Mouse (Mus musculus) thymus, postnatal 36 days (tissue): ENCODE measurements at regions not wholly inside any gene's neighbourhood (a gene's known extent, or its start where the extent isn't known, plus 50 kb on each side); places are given as distances from the start of the nearest gene placed in this dataset.

Source experiments
- DNase-seq, 2 experiments: peaks; one replicate each; pipeline ENCODE4 v3.0.0; 2022; ENCODE audit warnings: mixed read lengths in 2 of 2

DNA sequence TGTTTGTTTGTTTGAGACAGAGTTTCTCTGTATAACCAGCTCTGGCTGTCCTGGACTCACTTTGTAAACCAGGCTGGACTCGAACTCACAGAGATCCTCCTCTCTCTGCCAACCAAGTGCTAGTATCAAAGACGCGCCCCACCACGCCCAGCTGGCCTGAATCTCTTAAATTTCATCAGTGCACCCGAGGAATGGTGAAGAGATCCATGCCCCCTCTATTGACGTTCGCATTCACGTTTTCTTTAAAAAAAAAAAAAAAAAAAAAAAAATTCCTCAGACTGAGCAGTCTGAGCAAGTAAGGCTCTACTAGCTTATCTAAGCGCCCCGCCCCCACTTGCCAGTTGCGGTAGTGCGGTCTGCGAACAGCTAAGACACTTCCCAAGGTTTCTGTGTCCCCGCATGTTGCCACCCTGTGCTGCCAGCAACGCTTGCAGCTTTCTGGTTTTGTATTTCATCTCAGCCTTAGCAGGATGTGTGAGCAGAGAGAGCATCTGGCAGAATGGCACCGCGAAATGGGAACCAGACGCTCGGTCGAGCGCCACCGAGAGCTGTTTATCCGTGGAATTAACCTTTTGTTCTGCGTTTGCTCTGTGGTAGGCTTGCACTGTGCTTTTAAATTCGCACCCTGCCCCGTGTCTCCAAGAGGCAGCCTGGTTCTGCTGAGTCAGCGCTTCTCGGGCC is 225.1 kb upstream of the Hes1 start:
- peak; percentile 63 to 71 for DNase-seq

DNA sequence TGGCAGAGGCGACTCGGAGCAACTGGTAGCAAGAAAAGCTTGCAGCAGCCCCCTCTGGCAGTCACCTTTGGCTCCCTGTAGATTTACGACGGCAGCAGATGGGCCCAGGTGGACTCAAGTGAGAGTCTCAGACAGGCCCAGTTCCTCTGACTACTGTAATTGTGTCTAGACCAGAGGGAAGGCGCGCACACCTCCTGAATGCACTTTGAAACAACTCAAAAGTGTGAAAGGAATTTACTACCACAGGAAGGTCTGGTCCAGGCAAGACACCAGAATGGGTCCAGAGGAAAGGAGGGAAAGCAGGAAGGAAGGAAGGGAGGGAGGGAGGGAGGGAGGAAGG is 224.6 kb upstream of the Hes1 start:
- DNase-seq = no peak

DNA sequence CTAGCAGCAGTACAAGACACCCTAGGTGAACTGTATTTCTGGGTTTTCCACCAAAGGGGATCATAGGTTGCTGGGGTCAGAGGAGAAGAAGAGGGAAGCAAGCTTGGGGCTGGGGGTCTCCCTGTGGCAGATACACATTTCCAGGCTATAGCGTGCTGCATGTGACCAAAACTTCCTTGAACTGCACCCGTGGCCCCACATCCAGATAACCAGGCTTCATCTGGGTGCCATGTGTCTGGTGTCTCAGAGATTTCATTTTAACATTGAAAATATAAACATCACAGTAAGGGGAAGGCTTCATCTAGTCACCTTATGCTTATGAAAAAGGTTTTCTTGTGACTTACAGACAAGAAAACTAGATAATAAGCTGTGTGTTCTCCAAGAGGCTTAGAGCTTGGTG is 223.8 kb upstream of the Hes1 start:
- DNase-seq = no peak

DNA sequence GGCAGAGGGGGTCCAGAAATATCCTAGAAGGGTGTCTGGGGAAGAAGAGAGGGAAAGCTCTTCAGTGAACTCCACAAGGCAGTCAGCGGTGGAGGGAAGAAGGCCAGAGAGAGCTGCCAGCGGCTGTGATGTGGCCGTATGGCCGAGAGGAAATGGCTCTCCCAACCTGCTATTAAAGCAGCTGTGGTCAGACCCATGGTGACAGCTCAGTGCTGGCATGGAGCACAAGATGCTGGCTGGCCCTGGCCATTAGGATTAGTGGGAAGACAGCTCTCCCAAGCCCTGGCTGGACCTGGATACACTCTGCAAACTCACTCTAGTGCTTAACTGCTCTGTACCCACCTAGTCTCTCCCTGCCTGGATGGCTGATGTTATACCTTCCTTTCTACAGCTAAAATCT is 223.1 kb upstream of the Hes1 start:
- no peak for DNase-seq

DNA sequence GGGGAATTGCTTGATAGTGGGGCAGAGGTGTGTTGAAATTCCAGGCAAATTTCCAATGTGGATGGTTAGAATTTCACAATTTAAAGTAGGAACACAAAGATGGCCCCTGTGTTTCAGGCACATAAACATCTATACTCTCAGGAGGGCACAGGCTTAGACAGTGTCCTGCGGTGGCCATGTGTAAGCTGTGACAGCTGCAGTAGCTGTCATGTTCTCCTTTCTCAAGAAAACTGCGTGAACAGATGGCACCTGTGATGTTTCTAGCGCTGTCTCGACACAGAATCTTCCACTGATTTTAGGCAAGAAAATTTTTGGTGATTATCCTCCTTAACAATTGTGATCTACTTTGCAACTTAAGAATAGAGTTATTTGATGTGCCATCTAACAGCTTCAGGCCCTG is 222.1 kb upstream of the Hes1 start:
- DNase-seq = no peak

DNA sequence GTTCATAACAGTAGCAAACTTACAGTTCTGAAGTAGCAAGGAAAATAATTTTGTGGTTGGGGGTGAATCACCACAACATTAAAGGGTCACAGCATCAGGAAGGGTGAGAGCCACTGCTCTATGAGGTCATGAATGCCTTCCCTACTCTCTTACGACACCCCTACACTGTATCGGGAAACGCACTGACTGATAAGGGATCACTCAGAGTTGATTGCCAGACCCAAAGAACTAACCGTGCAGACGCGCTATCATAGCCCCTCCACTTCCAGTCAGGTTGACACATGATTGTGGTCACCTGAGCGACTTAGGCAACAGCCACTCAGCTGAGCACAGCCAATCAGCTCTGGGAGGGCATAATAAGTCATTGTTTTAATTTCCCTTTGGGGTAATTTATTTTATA is 220.7 kb upstream of the Hes1 start:
- no peak for DNase-seq

DNA sequence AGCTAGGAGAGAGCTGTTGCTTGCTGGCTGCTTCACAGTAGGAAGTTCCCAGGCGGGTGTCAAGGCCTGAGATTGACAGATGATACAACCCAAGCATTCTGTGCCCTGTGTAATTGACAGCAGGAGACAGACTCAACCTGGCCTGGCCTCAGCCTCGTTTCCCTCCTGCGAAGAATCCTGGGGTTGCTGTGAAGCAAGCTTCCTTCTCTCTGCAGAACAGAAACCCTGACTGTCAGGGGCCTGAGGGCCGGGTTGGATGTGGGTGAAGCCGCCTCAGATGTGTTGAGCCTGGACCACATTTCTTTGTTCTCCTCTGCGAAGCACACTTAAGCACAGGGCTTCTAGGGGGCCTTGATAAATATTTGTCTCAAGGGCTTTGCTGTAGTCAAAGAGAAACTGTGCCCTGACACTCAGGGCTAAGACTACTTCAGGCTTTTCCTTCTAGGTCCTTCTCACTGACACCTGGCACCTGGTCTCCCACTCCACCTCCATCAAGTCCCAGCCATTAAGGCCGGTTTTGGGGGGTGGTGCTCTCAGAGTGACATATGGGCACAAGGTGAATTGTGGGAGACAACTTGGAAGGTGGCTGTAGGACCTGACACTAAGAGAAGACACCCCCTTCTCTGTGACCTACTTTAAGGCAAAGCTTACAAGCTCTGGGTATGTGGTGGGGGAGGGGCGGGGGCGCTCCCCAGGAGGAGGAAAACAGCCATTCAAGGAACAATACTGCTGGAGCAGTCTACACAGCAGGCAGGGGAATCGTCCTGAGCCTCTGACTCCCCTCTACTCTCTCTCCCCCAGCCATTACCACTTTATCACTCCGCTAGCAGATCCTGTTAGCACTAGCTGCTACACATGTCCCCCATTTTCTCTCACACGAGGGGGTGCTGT is 219.2 kb upstream of the Hes1 start:
- peak; percentile 59 to 72 for DNase-seq

DNA sequence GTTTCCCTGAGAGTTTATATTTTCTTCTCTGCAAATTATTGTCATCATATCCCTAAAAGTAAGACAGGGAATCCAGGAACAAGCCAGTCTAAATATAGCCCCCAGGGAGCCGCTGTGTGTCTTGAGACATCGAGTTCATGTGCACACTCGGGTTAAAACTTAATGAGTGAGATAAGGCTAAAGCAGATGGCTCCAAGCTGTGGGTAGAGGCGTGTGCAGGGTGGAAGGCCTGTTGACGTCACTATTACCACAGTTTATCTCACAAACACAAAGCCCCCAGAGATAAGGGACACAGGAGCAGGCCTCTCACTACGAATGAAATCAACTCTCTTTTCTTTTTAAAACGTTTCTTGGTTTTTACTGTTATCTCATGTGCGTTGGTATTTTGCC is 218.6 kb upstream of the Hes1 start:
- DNase-seq = no peak

DNA sequence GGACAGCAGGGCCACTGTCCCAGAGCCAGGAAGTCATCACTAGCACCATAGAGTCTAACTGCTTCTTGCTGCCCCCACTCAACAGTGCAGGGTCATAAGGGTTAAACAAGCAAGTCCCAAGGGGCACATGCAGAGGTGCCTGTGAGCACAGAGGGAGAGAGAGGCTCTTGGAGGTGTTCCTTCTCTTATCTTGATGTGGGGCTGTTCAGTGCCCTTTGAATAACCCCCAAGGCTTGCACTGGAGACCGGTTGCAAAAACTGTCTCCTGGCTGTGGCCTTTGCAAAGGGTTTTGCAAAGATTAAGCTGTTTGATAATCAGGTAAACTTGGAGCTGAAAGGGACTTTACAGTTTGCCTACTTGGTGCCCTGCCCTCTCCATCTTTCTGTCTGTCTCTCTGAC is 217.1 kb upstream of the Hes1 start:
- no peak for DNase-seq

DNA sequence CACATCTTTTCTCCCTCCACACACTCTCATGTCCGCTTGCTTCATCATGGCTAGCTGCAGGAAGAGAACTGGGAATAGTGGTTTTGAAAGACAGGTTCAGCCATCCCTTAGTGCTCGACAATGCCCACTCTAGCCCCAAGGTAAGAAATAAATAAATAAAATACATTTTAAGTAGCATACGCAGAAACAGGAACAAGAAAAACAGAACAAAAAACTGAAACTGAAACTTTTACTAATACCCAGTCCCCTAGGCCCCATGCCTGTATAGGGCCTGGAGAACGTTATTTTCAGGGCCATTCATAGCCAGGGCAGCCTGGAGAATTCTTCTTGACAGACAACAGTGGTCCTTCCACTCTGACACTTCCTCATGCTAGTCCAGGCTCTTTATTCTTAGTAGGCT is 216.4 kb upstream of the Hes1 start:
- no peak for DNase-seq

DNA sequence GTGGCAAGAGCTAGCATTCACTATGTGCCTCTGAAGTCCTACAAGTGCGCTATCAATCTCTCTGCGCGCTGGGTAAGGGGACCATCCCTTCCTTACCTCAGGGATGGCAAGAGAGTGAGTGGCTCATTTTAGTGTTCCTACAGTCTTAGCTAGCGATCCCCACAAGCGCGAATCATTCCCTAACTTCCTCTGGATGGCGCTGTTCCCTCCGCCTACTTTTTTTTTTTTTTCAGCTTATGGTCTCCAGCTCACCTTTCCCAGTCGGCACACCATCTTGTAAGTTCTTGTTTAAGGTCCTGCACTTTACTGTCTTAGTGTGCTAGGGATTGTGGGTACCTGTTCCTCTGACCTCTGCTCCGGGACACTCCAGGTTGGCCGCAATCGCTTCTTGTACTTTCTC is 215.7 kb upstream of the Hes1 start:
- DNase-seq = no peak

DNA sequence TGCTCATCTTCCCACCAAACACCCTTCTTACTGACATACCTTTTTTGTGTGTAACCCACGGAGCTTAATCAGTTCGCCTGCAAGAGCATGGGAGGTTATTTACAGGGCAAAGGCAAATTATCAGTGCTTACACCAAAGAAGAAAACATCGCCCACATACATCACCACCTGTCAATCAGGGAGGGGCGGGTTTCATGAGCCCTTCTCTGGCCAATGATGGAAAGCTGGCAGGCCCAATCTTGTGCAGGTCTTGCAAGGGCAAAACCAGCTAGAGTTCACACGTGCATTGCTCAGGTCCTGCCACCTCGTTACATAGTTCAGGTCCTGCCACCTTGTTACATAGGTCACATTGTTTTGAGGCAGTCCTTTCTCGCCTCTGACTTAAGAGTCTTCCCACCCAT is 214.7 kb upstream of the Hes1 start:
- no peak for DNase-seq

DNA sequence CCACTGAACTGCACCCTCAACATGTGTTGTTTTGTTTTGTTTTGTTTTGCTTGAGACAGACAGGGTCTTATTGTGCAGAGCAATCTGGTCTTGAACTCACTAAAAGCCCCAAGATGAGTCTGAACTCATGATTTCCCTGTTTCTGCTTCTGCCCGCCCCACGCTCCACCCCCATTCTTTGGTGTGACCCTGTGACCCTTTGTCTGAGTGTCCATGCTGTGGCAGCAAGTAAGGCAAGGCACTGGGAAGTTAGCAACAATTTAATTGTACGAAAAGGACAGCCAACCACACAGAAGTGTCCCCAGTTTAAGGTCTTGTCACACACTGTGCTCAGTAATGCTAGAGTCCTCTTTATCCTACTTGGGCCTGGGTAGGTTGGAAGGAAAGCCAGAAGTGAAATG is 213.6 kb upstream of the Hes1 start:
- DNase-seq = no peak

DNA sequence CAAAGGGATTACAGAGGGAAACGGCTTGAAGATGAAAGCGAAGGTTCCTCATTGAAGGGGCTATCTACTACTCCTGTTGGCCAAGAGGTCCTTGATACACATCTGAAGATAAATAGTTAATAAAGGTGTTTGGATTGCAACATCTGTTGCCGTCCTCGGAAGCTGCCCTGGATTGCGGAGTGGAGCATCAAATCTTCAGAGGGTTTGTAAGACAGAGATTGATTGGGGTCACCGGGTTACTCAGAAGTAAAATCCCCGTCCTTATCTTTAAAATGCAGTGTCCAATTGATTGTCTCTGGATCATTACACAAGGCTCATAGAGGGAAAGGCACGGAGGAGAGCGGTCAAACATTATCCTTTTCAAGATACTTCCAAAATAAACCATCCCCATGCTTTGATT is 212.4 kb upstream of the Hes1 start:
- no peak for DNase-seq

DNA sequence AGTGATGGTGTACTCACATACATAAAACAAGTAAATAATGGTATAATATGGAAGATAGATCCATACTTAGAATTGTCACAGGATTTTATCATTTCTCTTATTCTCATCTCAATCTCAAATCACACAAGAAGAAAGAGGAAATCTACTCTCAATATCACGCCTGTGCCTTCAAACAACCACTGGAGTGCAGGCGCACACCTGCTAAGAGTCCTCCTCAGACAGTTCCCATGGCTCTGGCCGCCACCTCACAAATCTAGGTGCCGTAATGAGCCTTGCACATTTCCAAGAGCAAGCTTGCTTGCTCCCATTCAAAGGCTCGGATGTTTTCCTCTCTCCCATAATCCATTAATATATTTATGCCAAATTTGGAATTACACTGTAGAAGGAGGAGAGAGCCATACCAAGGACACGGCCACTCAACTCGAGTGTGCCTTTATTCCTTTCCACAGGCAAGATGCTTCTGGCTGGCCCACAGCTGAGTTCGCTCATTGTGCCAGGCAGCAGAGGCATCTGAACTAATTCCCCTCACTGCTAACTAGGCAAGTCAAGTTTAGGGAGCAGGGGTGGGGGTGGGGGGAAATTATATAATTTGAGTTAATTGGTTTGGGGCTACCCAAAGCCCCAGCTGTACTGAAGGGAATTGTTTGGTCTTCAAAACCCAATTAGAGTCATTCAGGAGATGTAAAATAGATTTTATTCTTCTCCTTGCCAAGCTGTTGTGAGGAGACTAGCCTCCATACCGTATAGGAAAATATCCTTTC is 209.2 kb upstream of the Hes1 start:
- no peak for DNase-seq

DNA sequence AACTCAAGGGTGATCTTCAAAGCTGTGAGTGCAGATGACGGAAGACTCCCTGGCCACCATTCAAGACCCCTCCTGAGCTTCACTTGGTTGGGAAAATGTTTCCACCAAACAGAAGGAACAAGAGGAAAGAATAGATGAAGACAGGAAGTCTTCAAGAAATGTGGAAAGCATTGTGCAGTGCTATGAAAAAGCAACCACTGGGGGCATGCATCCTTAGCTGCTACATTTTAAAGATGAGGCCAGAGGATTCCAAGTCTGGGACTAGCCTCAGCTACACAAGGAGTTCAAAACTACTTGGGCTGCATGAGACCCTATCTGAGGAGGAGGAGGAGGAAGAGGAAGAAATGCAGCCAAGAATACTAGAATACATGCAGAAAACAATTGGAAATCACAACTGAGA is 207.6 kb upstream of the Hes1 start:
- DNase-seq = no peak

DNA sequence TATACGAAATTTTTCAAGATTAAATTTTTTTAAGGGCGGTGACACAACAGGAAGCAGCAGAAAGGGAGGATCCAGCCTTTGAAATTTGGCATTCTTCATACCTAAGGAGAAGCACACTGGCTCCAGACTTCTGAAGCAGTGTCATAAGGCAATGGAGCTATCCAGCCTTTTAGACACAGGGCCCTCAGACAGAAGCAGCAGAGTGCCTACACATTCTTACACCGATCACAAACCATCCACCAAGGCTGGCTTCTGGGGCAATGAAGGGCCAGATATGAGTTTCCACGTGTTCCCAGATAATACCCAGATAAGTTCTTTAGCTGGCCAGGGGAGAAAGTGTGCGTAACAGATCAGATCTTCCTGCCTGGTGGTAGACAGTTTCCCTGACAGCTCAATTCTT is 205.5 kb upstream of the Hes1 start:
- DNase-seq = no peak

DNA sequence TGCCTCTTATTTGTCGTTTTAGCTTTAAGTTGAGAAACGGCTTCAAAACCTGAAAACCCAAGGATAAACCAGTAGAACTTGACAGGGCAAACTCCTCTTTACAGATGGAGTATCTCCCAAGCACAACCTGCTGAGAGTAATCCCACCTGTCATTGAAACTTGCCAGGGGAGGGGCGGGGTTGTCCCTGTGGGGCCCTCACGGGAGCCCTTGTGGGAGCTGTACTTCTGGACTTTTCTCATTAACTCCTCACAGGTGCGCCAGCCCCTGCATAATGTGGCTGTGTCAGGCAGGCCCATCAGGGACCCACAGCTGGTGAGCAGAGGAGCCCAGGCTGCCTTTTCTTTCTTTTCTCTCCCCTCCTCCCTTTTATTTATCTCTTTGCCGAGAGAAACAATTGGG is 203.9 kb upstream of the Hes1 start:
- no peak for DNase-seq

DNA sequence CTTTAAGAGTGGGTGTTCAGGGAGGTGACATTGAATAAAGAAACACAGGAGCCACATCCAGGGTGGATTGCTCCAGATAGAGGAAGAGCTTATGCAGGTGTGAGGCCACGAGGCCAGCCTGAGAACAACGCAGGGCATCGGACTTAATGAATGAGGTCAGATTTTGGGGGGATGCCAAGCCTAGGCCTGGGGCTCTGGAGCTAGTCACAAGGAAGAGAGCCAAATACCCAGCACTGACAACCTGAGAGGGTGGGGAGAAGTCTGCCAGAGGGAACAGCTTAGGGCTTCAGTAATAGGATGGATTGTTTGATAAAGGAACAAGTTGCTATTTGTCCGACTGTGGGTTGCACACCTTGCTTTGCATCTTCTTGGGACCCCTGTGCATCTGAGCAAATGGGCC is 203.1 kb upstream of the Hes1 start:
- DNase-seq = no peak

DNA sequence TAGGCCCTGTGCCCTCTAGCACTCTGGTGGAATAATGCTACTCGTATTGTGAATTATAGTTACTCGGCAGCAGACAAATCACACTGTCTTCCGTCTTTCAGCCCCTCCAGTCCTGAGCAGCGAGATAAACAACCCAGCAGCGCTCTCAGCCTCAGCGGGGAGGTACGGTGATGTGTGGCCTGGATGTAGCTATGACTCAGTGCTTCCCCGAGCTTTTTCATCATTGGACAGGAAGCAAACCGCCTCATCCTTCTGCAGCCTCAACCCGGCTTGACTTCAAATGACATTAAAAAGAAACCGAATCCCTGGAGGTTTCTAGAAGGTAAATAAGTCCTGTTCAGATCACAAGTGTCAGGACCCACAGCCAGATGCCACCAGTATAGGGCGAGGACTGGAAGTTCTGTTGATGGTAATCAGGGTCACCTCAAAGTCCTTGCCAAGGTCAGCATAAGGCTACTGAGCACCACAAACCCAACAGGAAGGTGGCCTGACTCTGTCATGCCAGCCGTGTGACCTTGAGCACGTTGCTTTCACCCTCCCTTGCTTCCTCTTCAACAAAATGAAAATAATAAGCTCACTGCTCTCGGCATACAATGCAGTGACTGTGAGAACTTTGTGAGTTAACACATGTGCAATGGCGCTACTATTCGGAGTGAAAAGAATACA is 199.0 kb upstream of the Hes1 start:
- DNase-seq = no peak

DNA sequence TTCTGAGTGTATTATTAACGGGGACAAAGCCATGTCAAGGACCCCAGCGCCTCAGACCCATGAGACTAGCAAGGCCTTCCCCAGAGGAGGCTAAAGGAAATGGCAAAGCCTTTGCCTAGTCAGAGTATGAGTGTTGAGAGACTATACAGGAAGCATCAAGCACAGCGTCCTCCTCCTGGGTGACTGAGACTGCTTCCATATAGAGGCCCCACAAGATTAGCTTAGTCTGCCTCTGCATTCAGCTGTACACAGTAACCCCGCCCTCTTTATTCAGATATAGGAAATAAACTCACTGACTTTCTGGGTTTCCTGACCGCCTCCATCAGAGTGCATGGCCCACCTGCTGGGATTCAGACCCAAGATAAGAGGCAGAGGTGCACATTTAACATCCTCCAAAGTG is 192.8 kb upstream of the Hes1 start:
- no peak for DNase-seq

DNA sequence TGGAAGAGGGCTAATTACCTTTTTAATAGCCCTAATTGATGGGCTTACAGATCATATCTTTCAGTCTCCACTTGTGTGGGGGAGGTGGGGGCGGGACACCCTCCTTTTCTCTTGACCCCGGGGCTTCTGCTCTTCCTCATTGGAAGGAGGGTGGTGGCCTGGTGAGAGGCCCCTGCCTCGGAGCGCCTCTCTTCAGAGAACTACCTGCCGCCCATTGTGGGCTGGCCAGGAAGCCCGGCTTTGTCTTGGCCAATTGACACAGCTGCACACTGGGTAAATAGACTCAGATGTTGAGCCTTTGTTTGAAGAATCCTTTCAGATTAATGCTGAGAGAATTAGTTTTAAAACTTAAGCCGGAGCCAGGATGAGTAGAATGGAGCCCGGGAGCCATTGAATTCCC is 188.0 kb upstream of the Hes1 start:
- DNase-seq = no peak

DNA sequence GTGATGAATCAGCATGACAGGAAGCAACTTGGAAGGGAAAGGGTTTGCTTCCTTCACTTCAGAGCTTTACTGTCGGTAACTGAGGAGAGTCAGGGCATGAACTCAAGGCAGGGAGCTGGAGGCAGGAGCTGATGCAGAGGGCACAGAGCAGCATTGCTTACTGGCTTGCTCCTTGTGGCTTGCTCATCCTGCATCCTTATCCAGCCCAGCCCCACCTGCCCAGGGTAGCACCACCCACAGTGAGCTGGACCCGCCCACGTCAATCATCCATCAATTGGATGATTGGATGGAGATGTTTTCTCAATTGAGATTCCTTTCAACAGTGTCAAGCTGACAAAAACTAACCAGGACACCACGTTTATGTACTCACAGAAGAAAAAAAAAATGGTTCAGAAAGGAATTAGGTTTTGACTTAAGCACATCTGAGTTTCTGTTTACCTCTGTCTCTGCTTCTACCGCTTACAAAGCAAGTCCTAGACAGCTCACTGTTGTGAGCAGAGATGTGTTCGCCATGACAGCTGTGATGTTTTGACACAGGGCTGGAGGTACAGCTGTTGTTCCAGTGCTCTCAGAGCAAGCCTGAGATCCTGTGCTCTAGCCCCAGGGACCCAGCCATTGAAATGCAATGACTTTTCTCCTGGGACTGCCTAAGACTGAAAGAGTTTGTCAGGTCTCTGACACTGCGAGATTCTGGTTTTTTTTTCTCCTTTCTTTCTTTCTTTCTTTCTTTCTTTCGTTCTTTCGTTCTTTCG is 186.6 kb upstream of the Hes1 start:
- DNase-seq = no peak
